Mouse (Mus musculus) heart, embryonic 13.5 days (tissue): Measurements from ENCODE around the gene Ferd3l. TPM values are rescaled to one million over a fixed set of nuclear protein-coding genes. Genes with fewer than 3 reads are reported as not detected.

ENCODE experiments used
- ATAC-seq: fragments of 200-750 bp; cut with Nextera tagmentation; 2 replicates; pipeline ENCODE4 v1.8.0; 2017; ENCODE audit warnings: moderate TSS enrichment; ENCODE audit not compliant: insufficient number of reproducible peaks, low FRiP score, low TSS enrichment; ENCODE audit errors: extremely low read depth
- H3K27ac ChIP-seq: fragments of 300-500 bp; sonication (generic); replicated peaks from 2 replicates; pipeline ENCODE4 v1.5.1; 2015; ENCODE audit warnings: moderate library complexity, mild to moderate bottlenecking, inconsistent platforms
- H3K27me3 ChIP-seq: fragments of 300-500 bp; sonication (generic); replicated peaks from 2 replicates; pipeline ENCODE4 v1.6.1; 2015; ENCODE audit warnings: mild to moderate bottlenecking, inconsistent platforms
- H3K36me3 ChIP-seq: fragments of 300-500 bp; sonication (generic); 2 replicates; pipeline ENCODE4 v1.6.1; 2015; ENCODE audit warnings: mild to moderate bottlenecking, inconsistent platforms
- H3K4me1 ChIP-seq: fragments of 300-500 bp; sonication (generic); 2 replicates; pipeline ENCODE4 v1.6.1; 2015; ENCODE audit warnings: inconsistent platforms
- H3K4me2 ChIP-seq: fragments of 300-500 bp; sonication (generic); 2 replicates; pipeline ENCODE4 v1.6.1; 2015; ENCODE audit warnings: inconsistent platforms, mild to moderate bottlenecking, moderate library complexity
- H3K4me3 ChIP-seq: fragments of 300-500 bp; sonication (generic); 2 replicates; pipeline ENCODE4 v1.5.1; 2015; ENCODE audit warnings: moderate library complexity, mild to moderate bottlenecking, inconsistent platforms
- H3K9ac ChIP-seq: fragments of 300-500 bp; sonication (generic); 2 replicates; pipeline ENCODE4 v1.6.1; 2015; ENCODE audit warnings: inconsistent platforms, mild to moderate bottlenecking, moderate library complexity
- H3K9me3 ChIP-seq: fragments of 300-500 bp; sonication (generic); 2 replicates; pipeline ENCODE4 v1.6.1; 2016; ENCODE audit warnings: inconsistent platforms
- WGBS: fragments of 180-500 bp; shearing (Covaris S2); methylation state at CpG from one replicate; pipeline ENCODE4 v1.1.7; 2015; ENCODE audit warnings: mixed read lengths; 5-methylcytosine and 5-hydroxymethylcytosine counted together
- polyA plus RNA-seq: library from polyadenylated mRNA; unstranded; fragments of >200 nt; fragmentation: Nextera tagmentation; extraction: Ambion mirVana; gene quantifications from 2 replicates; pipeline ENCODE4 v1.2.1, GENCODE M21; 2015

Gene Ferd3l
- polyA plus RNA-seq, 1 experiment from 2014 or later, result not detected

DNA sequence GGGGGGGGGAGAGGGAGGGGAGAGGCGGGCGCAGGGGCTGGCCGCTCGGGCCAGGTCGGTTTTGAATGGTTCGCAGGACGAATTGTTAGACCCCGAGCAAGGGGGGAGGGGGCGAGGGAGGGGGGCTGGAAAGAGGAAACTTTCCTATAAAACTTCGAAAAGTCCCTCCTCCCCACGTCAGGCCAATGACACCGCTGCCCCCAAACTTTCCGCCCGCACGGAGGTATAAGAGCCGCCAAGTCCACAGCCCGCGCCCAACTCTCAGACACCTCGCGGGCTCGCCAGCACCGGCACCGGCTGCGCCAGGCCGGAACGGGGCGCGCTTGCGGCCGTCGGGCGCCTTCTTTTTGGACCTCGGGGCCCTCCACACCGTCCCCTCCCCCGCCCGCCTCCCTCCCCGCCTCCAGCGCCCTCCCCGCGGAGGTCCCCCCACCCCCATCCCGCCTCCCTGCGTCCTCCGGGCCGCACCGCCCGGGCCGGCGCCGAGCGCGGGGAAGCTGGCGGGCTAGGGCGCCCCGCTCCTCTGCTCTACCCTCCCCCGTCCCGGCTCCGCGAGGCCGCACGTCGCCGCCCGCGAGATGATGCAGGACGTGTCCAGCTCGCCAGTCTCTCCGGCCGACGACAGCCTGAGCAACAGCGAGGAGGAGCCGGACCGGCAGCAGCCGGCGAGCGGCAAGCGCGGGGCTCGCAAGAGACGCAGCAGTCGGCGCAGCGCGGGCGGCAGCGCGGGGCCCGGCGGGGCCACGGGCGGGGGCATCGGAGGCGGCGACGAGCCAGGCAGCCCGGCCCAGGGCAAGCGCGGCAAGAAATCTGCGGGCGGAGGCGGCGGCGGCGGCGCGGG, 29.4 kb downstream of the Ferd3l start, which contains the start of gene Twist1:
Twist1 (plus strand) TSS at position 272 of the 841 bp plus-strand sequence.
- Histone ChIP-seq H3K4me3 (peak within 1 kb of the TSS; percentile 78), H3K4me1 (peaks cover 32% of the 10 kb centered on the region), H3K9ac (peak within 1 kb of the TSS; percentile 89), H3K4me2 (peak within 1 kb of the TSS; percentile 77), H3K27me3 (peaks cover 90% of the 10 kb centered on the region), H3K9me3 (no peaks in the 10 kb centered on the region), H3K36me3 (no peaks in the 10 kb centered on the region), H3K27ac (peak within 1 kb of the TSS; percentile 82)
- ATAC-seq, result peak; percentile 69; the same call in 1 of the 2 replicates
- WGBS, result under 1% methylated on average over 87 of the region's 105 CpGs

DNA sequence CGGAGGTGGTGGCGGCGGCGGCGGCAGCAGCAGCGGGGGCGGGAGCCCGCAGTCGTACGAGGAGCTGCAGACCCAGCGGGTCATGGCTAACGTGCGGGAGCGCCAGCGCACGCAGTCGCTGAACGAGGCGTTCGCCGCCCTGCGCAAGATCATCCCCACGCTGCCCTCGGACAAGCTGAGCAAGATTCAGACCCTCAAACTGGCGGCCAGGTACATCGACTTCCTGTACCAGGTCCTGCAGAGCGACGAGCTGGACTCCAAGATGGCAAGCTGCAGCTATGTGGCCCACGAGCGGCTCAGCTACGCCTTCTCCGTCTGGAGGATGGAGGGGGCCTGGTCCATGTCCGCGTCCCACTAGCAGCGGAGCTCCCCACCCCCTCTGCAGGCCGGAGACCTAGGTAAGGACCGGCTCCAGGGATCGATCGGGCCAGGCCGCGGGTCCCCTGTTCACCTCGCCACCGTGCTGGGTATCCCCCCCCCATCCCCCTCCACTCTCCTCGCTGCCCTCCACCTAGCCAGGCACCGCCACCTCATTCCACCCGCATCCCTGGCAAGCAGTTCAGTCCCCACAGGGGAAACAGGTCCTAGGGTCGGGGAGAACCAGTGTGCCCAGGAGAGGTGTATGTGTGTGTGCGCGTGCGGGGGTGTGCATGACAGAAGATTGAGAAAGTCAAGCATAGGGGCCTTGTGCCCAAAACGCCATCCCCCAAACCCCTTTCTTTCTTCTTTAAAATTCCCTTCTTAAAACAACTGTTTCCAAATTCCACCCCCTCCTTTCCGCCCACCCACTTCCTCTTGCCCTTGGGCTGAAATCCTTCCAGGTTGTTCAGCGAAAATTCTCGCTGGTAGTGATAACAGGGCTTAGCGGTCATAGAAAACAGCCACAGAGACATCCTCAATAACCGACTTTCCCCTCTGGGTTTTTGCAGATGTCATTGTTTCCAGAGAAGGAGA, 30.3 kb downstream of the Ferd3l start:
- H3K4me2 ChIP-seq, result peak overlapping the region; percentile 77
- no peak for ATAC-seq
- H3K9ac ChIP-seq, result peak overlapping the region; percentile 89
- peak overlapping the region; percentile 78 for H3K4me3 ChIP-seq
- peaks cover 32% of the 10 kb centered on the region for H3K4me1 ChIP-seq
- peaks cover 93% of the 10 kb centered on the region for H3K27me3 ChIP-seq
- no peaks in the 10 kb centered on the region for H3K9me3 ChIP-seq
- H3K27ac ChIP-seq, result peak overlapping the region; percentile 82
- under 1% methylated on average over 56 of the region's 56 CpGs for WGBS
- H3K36me3 ChIP-seq, result no peaks in the 10 kb centered on the region

DNA sequence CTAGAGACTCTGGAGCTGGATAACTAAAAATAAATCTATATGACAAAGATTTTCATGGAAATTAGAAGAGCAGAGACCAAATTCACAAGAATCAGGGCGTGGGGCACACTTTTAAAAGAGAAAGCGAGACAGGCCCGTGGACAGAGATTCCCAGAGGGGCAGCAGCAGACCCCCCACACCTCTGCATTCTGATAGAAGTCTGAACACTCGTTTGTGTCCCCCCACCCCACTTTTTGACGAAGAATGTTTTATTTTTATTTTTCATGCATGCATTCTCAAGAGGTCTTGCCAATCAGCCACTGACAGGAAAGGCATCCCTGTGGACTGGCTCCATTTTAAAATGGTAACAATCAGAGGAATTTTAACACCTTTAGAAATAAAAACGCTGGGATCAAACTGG, 31.0 kb downstream of the Ferd3l start:
- Histone ChIP-seq H3K4me1 (peaks cover 32% of the 10 kb centered on the region), H3K36me3 (no peaks in the 10 kb centered on the region), H3K27me3 (peaks cover 93% of the 10 kb centered on the region), H3K9ac (peak overlapping the region; percentile 89), H3K4me2 (peak overlapping the region; percentile 77), H3K9me3 (no peaks in the 10 kb centered on the region), H3K27ac (peak overlapping the region; percentile 82), H3K4me3 (peak overlapping the region; percentile 78)
- 10% methylated on average over 6 of the region's 6 CpGs for WGBS
- no peak for ATAC-seq

DNA sequence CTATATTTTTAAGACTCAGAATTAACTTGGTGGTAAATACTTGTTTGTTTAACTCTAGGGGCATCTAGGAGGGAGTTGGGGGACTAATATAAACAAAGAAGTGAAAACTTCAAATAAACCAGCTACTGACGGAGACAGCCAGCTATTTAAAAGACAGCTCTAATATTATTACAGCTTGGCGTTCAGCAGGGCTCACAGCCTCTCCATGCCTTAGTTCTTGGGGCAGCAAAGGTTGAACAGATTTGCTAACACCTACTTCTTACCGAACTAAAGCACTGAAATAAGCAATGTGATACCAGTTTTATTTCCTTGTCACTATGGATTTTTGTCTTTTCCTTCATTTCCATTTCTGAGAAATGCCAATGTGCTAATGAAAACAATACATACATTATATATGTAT, 31.6 kb downstream of the Ferd3l start:
- Histone ChIP-seq H3K4me2 (peak overlapping the region; percentile 53), H3K9me3 (no peaks in the 10 kb centered on the region), H3K4me1 (peaks cover 32% of the 10 kb centered on the region), H3K36me3 (no peaks in the 10 kb centered on the region), H3K27me3 (peaks cover 94% of the 10 kb centered on the region), H3K4me3 (peak overlapping the region; percentile 44), H3K9ac (peak overlapping the region; percentile 67), H3K27ac (no peak overlapping the region)
- no peak for ATAC-seq
- 29% methylated on average over 3 of the region's 3 CpGs for WGBS

DNA sequence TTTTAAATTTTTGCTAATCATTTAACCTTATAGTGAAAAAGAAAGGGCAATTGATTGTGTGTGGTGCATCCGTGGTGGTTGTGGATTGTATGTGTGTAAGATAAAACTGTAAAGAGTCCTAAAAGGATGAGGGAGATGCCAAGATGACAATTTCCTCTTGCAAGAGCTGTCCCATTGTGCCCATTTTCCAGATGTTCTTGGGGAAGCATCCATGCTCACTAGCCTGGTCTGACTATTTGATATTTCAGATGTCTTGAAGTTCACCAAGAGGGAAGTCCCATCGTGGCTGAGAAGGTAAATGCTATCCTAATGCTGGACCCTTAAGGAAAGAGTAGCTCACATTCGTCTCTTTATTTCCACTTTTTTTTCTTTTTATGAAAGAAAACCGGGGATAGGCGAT, 32.8 kb downstream of the Ferd3l start:
- peaks cover 29% of the 10 kb centered on the region for H3K4me1 ChIP-seq
- 42% methylated on average over 5 of the region's 5 CpGs for WGBS

DNA sequence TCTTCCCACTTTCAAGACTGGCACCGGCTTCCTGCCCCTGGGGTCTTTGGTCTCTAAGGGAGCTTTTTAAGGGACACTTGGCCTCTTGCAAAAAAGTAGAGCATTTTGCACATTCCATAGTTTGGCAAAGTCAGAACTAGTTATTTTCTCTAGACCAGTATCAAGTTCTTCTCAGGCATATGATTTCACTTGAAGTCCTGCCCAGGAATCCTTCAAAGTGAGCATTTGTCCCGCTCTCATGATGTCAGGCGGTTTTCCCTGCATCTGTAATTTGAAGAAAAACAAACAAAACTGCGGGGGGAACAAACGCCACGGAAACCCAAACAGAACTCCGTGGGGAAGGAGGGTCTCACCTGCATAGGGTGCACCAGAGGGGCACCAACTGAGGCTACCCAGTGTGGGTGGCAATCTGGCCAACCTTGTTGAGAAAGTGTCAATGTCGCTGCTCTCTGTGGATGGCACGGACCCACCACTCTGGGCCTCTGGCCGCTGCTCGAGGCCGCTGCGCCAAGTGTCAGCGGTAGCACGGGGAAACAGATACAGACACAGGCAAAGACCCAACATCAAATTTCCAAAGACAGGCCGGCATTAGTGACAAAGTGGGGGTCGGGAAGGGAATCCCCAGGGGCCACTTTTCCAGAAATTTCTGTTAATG, 34.0 kb downstream of the Ferd3l start:
- no peak for ATAC-seq
- H3K27me3 ChIP-seq, result peaks cover 91% of the 10 kb centered on the region
- H3K9ac ChIP-seq, result peak overlapping the region; percentile 38; the same call in 1 of the 2 replicates
- H3K4me2 ChIP-seq, result peak overlapping the region; percentile 36
- no peaks in the 10 kb centered on the region for H3K36me3 ChIP-seq
- H3K9me3 ChIP-seq, result no peaks in the 10 kb centered on the region
- 16% methylated on average over 17 of the region's 17 CpGs for WGBS
- 0 out of 2 replicates have a peak overlapping the region, but pooled peaks have one; percentile 21 for H3K27ac ChIP-seq
- peak overlapping the region; percentile 33 for H3K4me3 ChIP-seq
- H3K4me1 ChIP-seq, result peaks cover 29% of the 10 kb centered on the region

More for the DNA sequence above, 32.8 kb downstream of the Ferd3l start:
- Histone ChIP-seq H3K4me2 (peak overlapping the region; percentile 36), H3K4me3 (peak overlapping the region; percentile 33), H3K9me3 (no peaks in the 10 kb centered on the region), H3K27me3 (peaks cover 93% of the 10 kb centered on the region), H3K27ac (no peak overlapping the region), H3K9ac (peak overlapping the region; percentile 47), H3K36me3 (no peaks in the 10 kb centered on the region)
- no peak for ATAC-seq

DNA sequence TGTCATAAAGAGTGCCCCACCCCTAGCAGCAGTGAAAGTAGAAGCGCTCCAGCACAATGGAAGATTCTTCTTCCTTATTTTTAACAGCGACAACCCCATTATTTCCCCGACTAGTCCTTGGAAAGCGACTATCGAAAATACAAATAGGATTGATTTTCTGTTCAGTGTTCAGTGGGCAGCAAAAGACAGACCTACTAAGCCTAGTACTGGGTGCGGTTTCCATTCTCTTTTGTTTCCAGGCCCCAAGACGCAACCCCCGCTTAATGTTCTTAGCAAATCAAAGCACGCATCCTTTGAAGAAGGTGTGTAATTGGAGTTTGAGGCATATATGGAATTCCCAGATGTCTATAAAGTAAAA, 34.5 kb downstream of the Ferd3l start:
- Histone ChIP-seq H3K9me3 (no peaks in the 10 kb centered on the region), H3K9ac (peak overlapping the region; percentile 20; the same call in 1 of the 2 replicates), H3K4me1 (peaks cover 33% of the 10 kb centered on the region), H3K4me2 (peak overlapping the region; percentile 36), H3K27ac (peak overlapping the region; percentile 21; the same call in 1 of the 2 replicates), H3K27me3 (peaks cover 92% of the 10 kb centered on the region), H3K4me3 (peak overlapping the region; percentile 33), H3K36me3 (no peaks in the 10 kb centered on the region)
- ATAC-seq, result no peak
- 36% methylated on average over 9 of the region's 9 CpGs for WGBS

DNA sequence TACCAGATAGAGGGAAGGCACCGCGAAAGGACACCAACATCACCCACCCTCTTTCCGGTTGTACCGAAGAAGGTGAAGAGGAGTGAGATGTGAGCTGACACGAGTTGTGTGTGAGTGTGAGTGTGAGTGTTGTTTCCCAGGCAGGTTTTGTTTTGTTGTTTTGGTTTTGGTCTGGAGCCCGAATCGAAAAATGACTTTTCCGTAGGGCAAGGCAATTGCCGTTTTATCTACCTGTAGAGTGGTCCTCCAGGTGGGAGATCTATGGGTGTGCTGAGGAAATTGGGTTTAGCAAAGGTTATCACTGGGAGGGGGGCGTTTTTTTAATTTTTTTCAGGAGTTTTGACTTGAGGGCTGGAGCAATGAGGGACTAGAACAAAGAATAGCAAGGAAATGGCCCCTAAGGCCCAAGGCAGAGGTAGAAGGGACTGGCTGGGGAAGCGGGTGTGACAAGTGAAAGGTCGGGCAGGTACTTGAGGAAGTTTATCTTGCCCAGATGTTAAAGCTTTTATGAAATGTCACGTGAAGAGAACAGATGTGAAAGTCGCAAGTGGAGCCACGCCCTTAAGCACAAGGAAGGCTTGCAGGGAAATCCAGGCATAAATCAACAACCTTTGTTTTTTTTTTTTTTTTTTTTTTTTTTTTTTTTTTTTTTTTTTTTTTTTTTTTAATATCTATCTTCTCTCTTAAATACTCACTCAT, 35.6 kb downstream of the Ferd3l start:
- Histone ChIP-seq H3K4me3 (no peak overlapping the region), H3K9me3 (no peaks in the 10 kb centered on the region), H3K9ac (no peak overlapping the region), H3K27ac (no peak overlapping the region), H3K4me2 (no peak overlapping the region; the same call in 1 of the 2 replicates), H3K4me1 (peaks cover 35% of the 10 kb centered on the region), H3K27me3 (peaks cover 90% of the 10 kb centered on the region), H3K36me3 (no peaks in the 10 kb centered on the region)
- 20% methylated on average over 15 of the region's 15 CpGs for WGBS
- no peak for ATAC-seq

DNA sequence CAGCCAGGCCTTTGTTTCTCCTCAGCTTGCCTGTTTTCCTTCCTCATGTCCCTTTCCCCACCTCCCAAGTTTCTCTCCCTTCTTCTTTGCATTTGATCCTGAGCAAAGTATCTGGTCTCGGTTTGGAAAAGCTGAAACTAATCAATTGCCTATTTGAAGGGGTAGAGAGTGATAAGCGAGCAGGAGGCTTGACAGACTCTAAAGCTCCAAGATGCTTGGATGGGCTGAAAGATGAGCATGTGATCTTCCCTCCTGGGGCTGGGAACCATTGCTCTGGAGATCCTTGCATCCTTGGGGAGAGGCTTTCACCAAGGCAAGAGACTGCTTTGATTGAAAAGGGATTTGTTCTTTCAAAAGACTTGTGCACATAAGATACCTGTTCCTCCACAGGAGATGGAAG, 36.2 kb downstream of the Ferd3l start:
- H3K4me2 ChIP-seq, result no peak overlapping the region
- no peak overlapping the region for H3K9ac ChIP-seq
- H3K27ac ChIP-seq, result no peak overlapping the region
- H3K4me3 ChIP-seq, result no peak overlapping the region
- peaks cover 30% of the 10 kb centered on the region for H3K4me1 ChIP-seq
- peaks cover 90% of the 10 kb centered on the region for H3K27me3 ChIP-seq
- H3K36me3 ChIP-seq, result no peaks in the 10 kb centered on the region
- no peak for ATAC-seq
- 41% methylated on average over 2 of the region's 2 CpGs for WGBS
- H3K9me3 ChIP-seq, result no peaks in the 10 kb centered on the region

DNA sequence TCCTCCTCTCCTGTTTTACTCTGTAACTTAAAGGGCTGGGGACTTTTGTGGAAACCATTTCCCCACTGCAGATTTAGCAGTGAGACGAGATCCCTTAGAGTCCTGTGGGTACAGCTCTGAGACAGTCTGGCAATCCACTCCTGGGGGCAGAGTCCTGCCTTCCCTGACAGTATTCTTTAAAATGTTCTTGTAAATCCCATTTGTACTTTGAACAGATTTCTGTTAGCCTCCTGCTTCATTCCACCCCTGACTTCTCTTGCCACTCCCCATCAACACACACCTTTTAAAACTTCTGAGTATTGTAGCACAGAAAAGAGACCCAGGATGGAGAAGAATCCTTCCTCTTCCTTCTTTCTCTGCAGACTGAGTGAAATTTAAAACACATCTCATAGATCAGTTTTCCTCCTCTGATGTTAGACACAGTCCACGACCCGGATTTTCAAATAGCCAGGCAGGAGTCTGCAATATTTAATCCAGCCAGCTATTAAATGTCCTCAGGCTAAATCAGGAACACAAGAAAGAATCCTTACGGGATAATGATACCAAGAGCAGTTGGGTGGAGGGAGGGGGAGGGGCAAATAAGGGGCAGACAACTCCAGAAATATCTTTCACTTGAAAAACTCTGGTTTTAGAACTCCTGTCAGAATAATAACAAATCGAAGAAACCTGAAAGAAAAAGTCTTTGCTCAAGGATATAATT, 37.6 kb downstream of the Ferd3l start:
- H3K9me3 ChIP-seq, result no peaks in the 10 kb centered on the region
- peaks cover 30% of the 10 kb centered on the region for H3K4me1 ChIP-seq
- H3K4me2 ChIP-seq, result peak overlapping the region; percentile 72
- 11% methylated on average over 5 of the region's 5 CpGs for WGBS
- H3K27me3 ChIP-seq, result peaks cover 94% of the 10 kb centered on the region
- no peak overlapping the region for H3K27ac ChIP-seq
- no peak overlapping the region for H3K9ac ChIP-seq
- no peak for ATAC-seq
- no peak overlapping the region; the same call in 1 of the 2 replicates for H3K4me3 ChIP-seq
- no peaks in the 10 kb centered on the region for H3K36me3 ChIP-seq
